Mouse (Mus musculus) forebrain, embryonic 16.5 days (tissue): ENCODE measurements at regions not wholly inside any gene's neighbourhood (a gene's known extent, or its start where the extent isn't known, plus 50 kb on each side); places are given as distances from the start of the nearest gene placed in this dataset.
"Not testable (repeated sequence)": the region's sequence is repeated elsewhere in the genome, so short reads cannot be mapped to it uniquely, and the experiment has no call there.

Experiments
- ATAC-seq: fragments of 200-750 bp; cut with Nextera tagmentation; 2 replicates; pipeline ENCODE4 v1.8.0; 2017; ENCODE audit warnings: mild to moderate bottlenecking, moderate library complexity
- H3K27ac ChIP-seq: fragments of 300-500 bp; sonication (generic); 2 replicates; pipeline ENCODE4 v1.5.1; 2014; ENCODE audit warnings: low read length, control low read depth
- H3K27me3 ChIP-seq: fragments of 300-500 bp; sonication (generic); replicated peaks from 2 replicates; pipeline ENCODE4 v1.6.1; 2014; ENCODE audit warnings: low read length; ENCODE audit not compliant: control insufficient read depth, insufficient read depth
- H3K36me3 ChIP-seq: fragments of 300-500 bp; sonication (generic); 2 replicates; pipeline ENCODE4 v1.6.1; 2014; ENCODE audit not compliant: control insufficient read depth, insufficient read depth
- H3K4me1 ChIP-seq: fragments of 300-500 bp; sonication (generic); replicated peaks from 2 replicates; pipeline ENCODE4 v1.6.1; 2014; ENCODE audit warnings: low read length; ENCODE audit not compliant: control insufficient read depth, insufficient read depth
- H3K4me2 ChIP-seq: fragments of 300-500 bp; sonication (generic); 2 replicates; pipeline ENCODE4 v1.6.1; 2014; ENCODE audit warnings: mild to moderate bottlenecking, low read length, control low read depth
- H3K4me3 ChIP-seq: fragments of 300-500 bp; sonication (generic); replicated peaks from 2 replicates; pipeline ENCODE4 v1.5.1; 2014; ENCODE audit warnings: mild to moderate bottlenecking, low read length, control low read depth
- H3K9ac ChIP-seq: fragments of 300-500 bp; sonication (generic); replicated peaks from 2 replicates; pipeline ENCODE4 v1.6.1; 2014; ENCODE audit warnings: low read depth, low read length, control low read depth
- H3K9me3 ChIP-seq: fragments of 300-500 bp; sonication (generic); 2 replicates; pipeline ENCODE4 v1.6.1; 2016; ENCODE audit warnings: low read length; ENCODE audit not compliant: control insufficient read depth
- WGBS: fragments of 180-500 bp; shearing (Covaris S2); extraction: QIAGEN DNeasy Blood & Tissue Kit; methylation state at CpG from one replicate; pipeline ENCODE4 v1.1.7; 2014; 5-methylcytosine and 5-hydroxymethylcytosine counted together

- ATAC-seq: no peak
- H3K9ac ChIP-seq: no peak overlapping the region
- H3K36me3 ChIP-seq: no peaks in the 10 kb centered on the region
- no peak overlapping the region for H3K27ac ChIP-seq
- H3K27me3 ChIP-seq: no peaks in the 10 kb centered on the region
- H3K9me3 ChIP-seq: no peaks in the 10 kb centered on the region
- H3K4me3 ChIP-seq: no peak overlapping the region
- no peaks in the 10 kb centered on the region for H3K4me1 ChIP-seq
- no peak overlapping the region for H3K4me2 ChIP-seq
- 85% methylated on average over 1 of the region's 1 CpGs for WGBS
Observed at GRCm38 (mm10) chrX:70871209-70871608, 178.8 kb upstream of the Mamld1 start.

DNA sequence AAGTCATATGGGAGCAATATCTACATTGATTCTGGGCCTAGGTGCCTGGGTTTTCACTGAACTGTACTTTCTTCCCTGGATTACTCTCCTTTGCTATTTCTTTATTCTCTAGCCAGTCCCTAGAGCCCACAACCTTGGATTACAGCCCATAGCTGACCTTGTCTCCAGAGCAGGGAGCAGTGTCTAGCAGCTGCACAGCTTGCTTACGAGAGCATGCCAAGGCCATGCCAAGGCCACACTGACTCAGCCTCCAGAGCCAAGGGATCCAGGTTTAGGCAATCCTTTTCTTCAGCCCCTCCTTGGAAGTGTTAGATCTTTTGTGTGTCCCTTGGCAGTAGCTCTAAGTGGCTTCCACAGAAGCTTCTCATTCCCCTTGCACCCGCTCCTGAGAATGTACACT lies 168.7 kb upstream of the Mamld1 start:
- ATAC-seq: no peak
- H3K9ac ChIP-seq: no peak overlapping the region
- WGBS: 67% methylated on average over 2 of the region's 2 CpGs
- no peaks in the 10 kb centered on the region for H3K36me3 ChIP-seq
- no peaks in the 10 kb centered on the region for H3K9me3 ChIP-seq
- no peak overlapping the region for H3K4me3 ChIP-seq
- H3K4me1 ChIP-seq: no peaks in the 10 kb centered on the region
- no peak overlapping the region for H3K4me2 ChIP-seq
- H3K27ac ChIP-seq: no peak overlapping the region
- H3K27me3 ChIP-seq: no peaks in the 10 kb centered on the region

DNA sequence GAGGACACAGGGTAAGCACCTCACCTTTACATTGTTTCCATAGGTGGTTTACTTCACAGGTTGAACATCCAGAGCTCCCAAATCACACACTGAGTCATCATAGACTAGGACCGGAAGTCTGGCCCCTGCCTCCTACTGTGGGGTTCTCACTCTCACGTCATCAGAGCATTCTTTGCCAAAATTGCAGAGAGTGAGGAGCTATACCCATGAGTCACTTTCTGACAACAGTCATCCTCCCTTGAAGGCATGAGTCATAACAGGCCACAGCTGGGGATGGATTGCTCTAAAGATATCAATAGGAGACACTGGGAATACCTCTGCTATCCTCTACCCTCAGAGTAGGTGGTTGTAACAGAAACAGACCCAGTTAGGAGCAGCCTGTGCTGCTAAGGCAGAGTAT lies 166.6 kb upstream of the Mamld1 start:
- Histone ChIP-seq H3K9ac (no peak overlapping the region), H3K4me3 (no peak overlapping the region), H3K27ac (no peak overlapping the region), H3K4me2 (no peak overlapping the region), H3K9me3 (no peaks in the 10 kb centered on the region), H3K4me1 (no peaks in the 10 kb centered on the region), H3K27me3 (no peaks in the 10 kb centered on the region), H3K36me3 (no peaks in the 10 kb centered on the region)
- 71% methylated on average over 2 of the region's 2 CpGs for WGBS
- no peak for ATAC-seq

DNA sequence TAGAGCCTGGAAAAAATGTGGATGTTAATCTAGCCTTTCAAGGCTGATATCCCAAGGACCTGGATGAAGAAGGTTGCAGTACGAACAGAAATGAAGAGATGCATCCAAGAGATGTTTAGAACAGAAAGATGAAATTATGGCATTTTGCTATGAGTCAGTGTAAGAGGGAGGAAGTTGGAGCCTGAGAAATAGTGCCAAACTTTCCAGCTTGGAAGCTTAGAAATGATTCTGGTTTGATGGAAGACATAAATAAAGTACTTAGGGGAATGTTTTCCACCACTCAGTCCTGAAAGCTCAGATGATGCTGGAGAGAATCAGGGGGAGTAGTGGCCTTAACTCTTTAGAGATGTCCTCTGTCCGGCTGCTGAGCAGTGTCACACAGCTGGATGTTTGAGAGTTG lies 155.5 kb upstream of the Mamld1 start:
- no peak for ATAC-seq
- Histone ChIP-seq H3K36me3 (no peaks in the 10 kb centered on the region), H3K4me2 (no peak overlapping the region), H3K4me3 (no peak overlapping the region), H3K9ac (no peak overlapping the region), H3K9me3 (no peaks in the 10 kb centered on the region), H3K27ac (no peak overlapping the region), H3K4me1 (no peaks in the 10 kb centered on the region), H3K27me3 (no peaks in the 10 kb centered on the region)
- 79% methylated on average over 2 of the region's 2 CpGs for WGBS

DNA sequence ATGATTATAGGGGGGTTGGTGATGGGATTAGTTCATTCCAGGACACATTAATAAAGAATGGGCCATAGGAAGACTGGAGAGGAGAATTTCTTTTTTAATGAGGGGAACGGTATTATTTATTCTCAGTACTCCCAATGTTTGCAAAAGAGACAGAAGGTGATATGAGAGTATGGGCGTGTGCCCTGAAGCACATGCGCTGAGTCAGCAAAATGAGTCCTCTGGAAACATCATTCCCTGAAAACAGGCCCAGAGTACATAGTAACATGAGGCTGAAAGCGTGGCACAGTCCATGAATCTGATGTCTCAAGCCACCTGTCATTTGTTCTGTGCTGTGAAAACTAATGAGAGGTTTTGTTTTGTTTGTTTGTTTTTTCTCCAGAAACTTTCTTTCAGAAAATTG lies 154.5 kb upstream of the Mamld1 start:
- WGBS: 75% methylated on average over 4 of the region's 4 CpGs
- Histone ChIP-seq H3K4me1 (no peaks in the 10 kb centered on the region), H3K27me3 (no peaks in the 10 kb centered on the region), H3K4me2 (no peak overlapping the region), H3K27ac (no peak overlapping the region), H3K36me3 (no peaks in the 10 kb centered on the region), H3K4me3 (no peak overlapping the region), H3K9ac (no peak overlapping the region), H3K9me3 (no peaks in the 10 kb centered on the region)
- ATAC-seq: no peak

DNA sequence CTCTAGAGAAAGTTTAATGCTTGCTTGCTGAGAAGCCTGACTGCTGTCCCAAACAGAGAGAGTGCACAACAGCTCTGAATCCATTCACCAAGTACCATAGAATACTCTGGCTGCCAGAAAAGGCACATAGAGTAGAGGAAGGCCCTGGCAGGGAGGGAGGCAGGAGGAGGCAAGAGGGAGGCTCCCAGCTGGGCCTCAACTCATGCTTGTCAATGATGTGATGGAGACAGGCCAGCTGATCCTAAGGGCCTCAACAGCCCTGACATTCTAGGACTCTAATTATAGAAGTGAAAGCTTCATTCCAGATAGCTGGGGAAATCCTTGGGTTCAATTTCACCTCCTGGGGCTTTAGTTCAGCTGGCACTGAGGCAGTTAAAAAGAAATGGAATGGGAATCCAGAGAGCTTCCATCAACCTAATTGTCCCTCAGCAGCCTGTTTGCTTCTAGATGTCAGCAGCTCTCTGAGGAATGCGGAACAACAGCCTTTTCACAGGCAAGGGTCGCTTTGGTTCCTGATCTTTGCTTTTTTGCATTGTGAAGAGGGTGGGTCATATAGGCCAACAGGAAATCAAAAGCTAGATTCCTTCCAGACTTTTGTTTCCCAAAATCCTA lies 152.8 kb upstream of the Mamld1 start:
- 42% methylated on average over 2 of the region's 2 CpGs for WGBS
- Histone ChIP-seq H3K4me1 (no peaks in the 10 kb centered on the region), H3K9me3 (no peaks in the 10 kb centered on the region), H3K27me3 (no peaks in the 10 kb centered on the region), H3K36me3 (no peaks in the 10 kb centered on the region), H3K9ac (no peak overlapping the region), H3K27ac (no peak overlapping the region), H3K4me3 (no peak overlapping the region), H3K4me2 (no peak overlapping the region)
- ATAC-seq: peak; percentile 26; the same call in 1 of the 2 replicates

GRCm38 (mm10) chrX:70898836-70899235 lies 151.2 kb upstream of the Mamld1 start:
- WGBS: 92% methylated on average over 1 of the region's 1 CpGs

DNA sequence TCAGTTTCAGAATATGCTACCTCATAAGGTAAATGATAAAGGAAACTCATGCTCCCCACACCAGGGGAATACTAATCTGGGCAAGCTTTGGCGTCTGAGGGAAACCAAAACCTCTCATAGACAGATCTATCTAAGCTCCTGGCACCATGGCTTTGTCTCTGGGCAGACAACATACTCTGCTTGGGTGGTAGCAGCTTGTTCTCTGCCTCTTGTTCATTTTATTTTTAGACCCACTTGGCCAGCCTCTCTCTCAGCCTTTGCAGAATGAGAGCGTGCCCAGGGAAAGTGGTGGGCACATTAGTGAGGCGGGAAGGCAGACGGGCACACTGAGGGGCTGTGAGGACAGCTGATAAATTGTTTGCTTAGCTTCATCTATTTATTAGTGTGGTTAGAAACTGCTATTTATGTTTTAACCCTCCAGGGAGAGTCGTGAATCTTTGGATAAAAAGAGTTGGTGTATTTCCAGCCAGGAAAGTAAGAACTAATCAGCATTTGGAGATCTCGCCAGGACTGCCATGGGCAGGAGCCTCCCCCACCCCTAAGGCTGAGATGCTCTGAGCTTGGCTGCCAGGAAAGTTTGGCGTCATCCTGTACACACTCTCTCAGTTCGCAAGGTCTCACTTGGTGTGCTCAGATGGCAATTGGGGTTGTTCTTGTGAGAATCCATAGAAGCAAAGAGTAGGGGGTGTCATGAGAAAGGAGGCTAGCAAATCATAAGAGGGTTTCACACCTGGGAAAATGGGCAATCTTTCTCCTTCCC lies 150.2 kb upstream of the Mamld1 start:
- Histone ChIP-seq H3K4me2 (no peak overlapping the region), H3K27me3 (no peaks in the 10 kb centered on the region), H3K36me3 (no peaks in the 10 kb centered on the region), H3K9ac (no peak overlapping the region), H3K4me3 (no peak overlapping the region), H3K9me3 (no peaks in the 10 kb centered on the region), H3K27ac (no peak overlapping the region), H3K4me1 (no peaks in the 10 kb centered on the region)
- 56% methylated on average over 8 of the region's 8 CpGs for WGBS
- peak; percentile 80 for ATAC-seq

More at GRCm38 (mm10) chrX:70898836-70899235, 151.2 kb upstream of the Mamld1 start:
- H3K9ac ChIP-seq, H3K4me1 ChIP-seq, H3K9me3 ChIP-seq, H3K4me2 ChIP-seq, H3K4me3 ChIP-seq, H3K36me3 ChIP-seq, H3K27me3 ChIP-seq, H3K27ac ChIP-seq, ATAC-seq: not testable (repeated sequence)

DNA sequence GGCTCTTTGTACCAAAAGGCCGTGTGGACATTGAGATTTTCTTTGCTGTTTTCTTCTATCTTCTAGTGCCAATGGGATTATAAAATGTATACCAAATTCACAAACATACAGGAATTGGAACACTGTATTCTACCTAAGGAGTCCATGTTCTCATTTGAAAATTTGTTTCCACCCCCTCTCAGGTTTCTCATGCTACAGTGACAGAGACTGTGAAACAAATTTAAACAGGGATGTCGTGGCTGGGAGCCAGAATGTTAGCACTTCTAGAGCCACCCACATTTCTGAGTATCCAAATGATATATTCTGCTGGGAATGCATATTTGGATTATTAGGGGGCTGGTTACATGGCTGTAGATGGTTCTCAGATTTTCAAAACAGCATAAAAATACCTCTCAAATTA lies 124.4 kb upstream of the Mamld1 start:
- Histone ChIP-seq H3K9ac (no peak overlapping the region), H3K36me3 (no peaks in the 10 kb centered on the region), H3K27me3 (no peaks in the 10 kb centered on the region), H3K4me3 (no peak overlapping the region), H3K27ac (no peak overlapping the region), H3K4me1 (no peaks in the 10 kb centered on the region), H3K4me2 (no peak overlapping the region), H3K9me3 (no peaks in the 10 kb centered on the region)
- 78% methylated on average over 2 of the region's 2 CpGs for WGBS
- no peak for ATAC-seq
